Mouse (Mus musculus) testis, adult 2 months (tissue): Measurements from ENCODE around the gene Gm45208. TPM values are rescaled to one million over a fixed set of nuclear protein-coding genes. Genes with fewer than 3 reads are reported as not detected.
A peak's percentile ranks its signal among the peaks of the same experiment; 100 is the strongest.

Experiments used
- H3K27ac ChIP-seq: fragments of 200-500 bp; 2 replicates; pipeline ENCODE4 v1.5.1; 2012; ENCODE audit warnings: low read depth, low read length; ENCODE audit not compliant: control insufficient read depth, insufficient read depth
- H3K27me3 ChIP-seq: fragments of 200-500 bp; 2 replicates; pipeline ENCODE4 v1.6.1; 2012; ENCODE audit warnings: mild to moderate bottlenecking, low read length, moderate library complexity; ENCODE audit not compliant: control insufficient read depth, insufficient read depth
- H3K36me3 ChIP-seq: fragments of 200-500 bp; 2 replicates; pipeline ENCODE4 v1.6.1; 2012; ENCODE audit warnings: mild to moderate bottlenecking, low read length; ENCODE audit not compliant: control insufficient read depth, insufficient read depth
- H3K4me1 ChIP-seq: fragments of 200-500 bp; 2 replicates; pipeline ENCODE4 v1.6.1; 2012; ENCODE audit warnings: low read length; ENCODE audit not compliant: control insufficient read depth, insufficient read depth
- H3K4me3 ChIP-seq: fragments of 200-500 bp; 2 replicates; pipeline ENCODE4 v1.5.1; 2012; ENCODE audit warnings: low read depth, mild to moderate bottlenecking, low read length, moderate library complexity, mixed read lengths; ENCODE audit not compliant: control insufficient read depth
- CTCF ChIP-seq: fragments of 200-500 bp; IDR thresholded peaks from 2 replicates; pipeline ENCODE4 v1.5.1; 2012; ENCODE audit warnings: low read depth, mild to moderate bottlenecking, inconsistent platforms, low read length, moderate library complexity; ENCODE audit not compliant: control insufficient read depth, insufficient read depth, insufficient replicate concordance
- POLR2A ChIP-seq: fragments of 200-500 bp; IDR thresholded peaks from 2 replicates; pipeline ENCODE4 v1.6.1; 2012; ENCODE audit warnings: low read depth, mild to moderate bottlenecking, inconsistent platforms, low read length, moderate library complexity; ENCODE audit not compliant: control insufficient read depth
- polyA plus RNA-seq: library from polyadenylated mRNA; depleted of rRNA; stranded (reverse); fragments of >200 nt; gene quantifications from 2 replicates; pipeline ENCODE4 v1.2.3, GENCODE M21; 2012

Gene Gm45208
- polyA plus RNA-seq, 1 experiment: 0.32 TPM

DNA sequence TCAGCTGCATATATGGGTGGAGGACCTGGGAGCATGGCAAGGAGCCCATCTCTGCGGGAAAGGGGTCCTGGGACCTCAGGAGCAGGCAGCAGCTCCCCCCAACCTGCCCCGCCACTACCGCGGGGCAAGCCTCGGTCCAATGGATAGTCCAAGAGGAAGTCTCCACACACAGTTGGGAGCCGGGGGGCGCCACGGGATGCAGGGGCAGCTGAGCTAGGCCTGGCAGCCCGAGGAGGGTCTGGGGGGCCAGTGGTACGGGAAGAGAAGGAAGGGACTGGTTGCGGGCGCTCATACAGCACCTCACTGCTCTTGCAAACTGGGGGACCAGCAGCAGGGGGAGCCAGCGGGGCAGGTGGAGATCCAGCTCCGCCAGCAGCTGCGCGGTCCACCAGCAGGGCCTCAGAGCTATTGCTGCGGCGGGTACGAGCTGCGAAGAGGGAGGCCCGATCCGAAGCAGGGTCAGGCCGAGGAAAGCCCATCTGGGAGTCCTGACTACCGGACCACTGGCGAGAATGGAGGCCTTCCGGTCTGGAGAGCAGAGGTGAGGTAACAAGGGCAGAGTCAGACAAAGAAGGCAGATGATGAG is 11.6 kb downstream of the Gm45208 start:
- peaks cover 9% of the 10 kb centered on the region for H3K4me1 ChIP-seq
- TF ChIP-seq CTCF (peak; percentile 31; the same call in 1 of the 2 replicates), POLR2A (no peak)
- H3K27ac ChIP-seq: no peak overlapping the region
- no peaks in the 10 kb centered on the region for H3K36me3 ChIP-seq
- H3K4me3 ChIP-seq: no peak overlapping the region
- H3K27me3 ChIP-seq: no peaks in the 10 kb centered on the region

DNA sequence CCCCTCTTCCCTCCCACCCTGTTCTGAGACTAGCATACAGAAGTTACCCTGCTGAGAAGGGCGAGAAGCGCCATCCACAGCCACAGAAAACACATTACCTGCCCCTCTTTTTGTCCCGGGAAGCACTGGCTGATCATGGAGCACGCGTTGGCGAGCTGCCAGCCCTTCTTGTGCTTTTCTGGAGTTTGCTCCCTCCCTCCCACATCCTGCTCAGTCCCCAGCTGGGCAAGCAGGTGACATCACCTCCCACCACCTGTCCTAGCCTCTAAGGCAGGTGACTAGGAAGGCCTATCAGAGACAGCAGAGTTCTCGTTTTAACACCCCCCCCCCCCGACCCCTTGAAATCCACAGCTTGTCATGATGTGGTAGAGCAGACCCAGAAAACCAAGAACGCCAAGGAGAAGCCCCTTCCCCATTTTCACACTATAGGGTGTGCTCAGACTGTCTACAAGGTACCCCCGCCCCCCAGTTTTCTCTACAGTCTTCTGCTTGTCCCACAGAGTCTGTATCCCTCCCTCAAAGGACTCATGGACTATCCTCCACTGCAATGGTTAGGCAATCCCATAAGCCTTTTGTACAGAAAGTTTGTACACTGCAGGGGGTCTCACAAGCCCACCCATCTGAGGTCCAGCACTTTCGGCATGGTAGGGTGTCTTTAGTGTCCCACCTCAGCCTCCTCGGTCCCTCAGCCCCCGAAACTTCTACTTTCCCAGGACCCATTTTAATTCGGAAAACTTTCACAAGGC is 17.5 kb downstream of the Gm45208 start:
- no peak for TF ChIP-seq CTCF
- Histone ChIP-seq H3K36me3 (no peaks in the 10 kb centered on the region), H3K27me3 (no peaks in the 10 kb centered on the region), H3K4me1 (no peaks in the 10 kb centered on the region), H3K27ac (no peak overlapping the region), H3K4me3 (no peak overlapping the region)

DNA sequence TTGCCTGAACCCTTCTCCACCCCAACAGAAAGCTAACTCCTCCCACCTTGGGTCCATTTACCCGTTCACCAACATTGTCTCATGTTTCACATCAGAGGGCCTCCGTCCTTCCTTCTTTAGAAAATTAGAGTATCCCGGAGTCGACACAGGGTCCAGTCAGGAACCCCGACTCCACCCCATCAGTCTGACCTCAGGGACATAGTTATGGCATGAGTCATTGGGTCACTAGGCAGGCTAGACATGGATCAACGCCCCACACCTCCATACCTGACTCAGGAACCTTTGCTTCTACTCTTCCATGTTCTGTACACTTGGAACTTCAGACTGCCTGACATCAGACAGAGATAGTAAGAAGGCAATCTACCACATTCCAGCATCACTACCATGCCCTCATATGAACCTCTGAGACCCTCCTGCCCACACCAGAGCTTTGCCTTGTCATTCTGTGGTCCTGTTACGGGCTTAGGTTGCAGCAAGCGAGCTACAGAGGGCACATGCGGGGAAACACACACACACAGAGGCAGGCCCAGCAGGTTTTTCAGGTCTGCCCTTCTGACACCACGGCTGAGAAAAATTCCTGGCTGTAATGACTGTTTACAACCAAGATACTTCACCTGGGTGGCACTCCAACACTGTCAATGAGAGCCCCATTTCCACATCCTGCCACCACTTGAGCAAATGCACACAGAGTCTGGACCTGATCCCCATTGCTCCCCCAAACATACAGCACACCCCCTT is 18.2 kb downstream of the Gm45208 start:
- TF ChIP-seq CTCF: no peak
- TF ChIP-seq POLR2A: no peak
- H3K27ac ChIP-seq: no peak overlapping the region
- no peak overlapping the region for H3K4me3 ChIP-seq
- H3K27me3 ChIP-seq: no peaks in the 10 kb centered on the region
- no peaks in the 10 kb centered on the region for H3K4me1 ChIP-seq
- no peaks in the 10 kb centered on the region for H3K36me3 ChIP-seq

DNA sequence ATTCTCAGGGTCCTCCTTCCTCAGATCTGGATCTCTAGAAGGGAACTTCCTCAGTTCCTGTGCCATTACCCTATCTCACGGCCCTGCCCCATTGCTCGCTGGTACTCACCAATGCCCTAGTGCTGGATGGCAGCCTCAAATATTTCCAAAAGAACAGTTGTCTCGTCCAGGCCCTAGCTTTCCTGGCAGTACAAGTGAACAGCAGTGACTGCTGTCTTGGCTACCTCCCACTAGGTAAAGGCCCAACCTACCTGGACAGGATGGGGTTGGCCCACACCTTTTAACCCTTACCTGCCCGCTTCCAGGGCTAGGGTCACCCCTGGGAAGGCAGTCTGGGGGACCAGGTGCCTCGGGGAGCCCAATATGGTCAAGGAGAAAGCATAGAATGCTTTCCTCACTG is 19.1 kb downstream of the Gm45208 start:
- no peak for TF ChIP-seq POLR2A
- H3K4me1 ChIP-seq: no peaks in the 10 kb centered on the region
- no peaks in the 10 kb centered on the region for H3K36me3 ChIP-seq
- no peak overlapping the region for H3K27ac ChIP-seq
- H3K27me3 ChIP-seq: no peaks in the 10 kb centered on the region
- no peak overlapping the region for H3K4me3 ChIP-seq

DNA sequence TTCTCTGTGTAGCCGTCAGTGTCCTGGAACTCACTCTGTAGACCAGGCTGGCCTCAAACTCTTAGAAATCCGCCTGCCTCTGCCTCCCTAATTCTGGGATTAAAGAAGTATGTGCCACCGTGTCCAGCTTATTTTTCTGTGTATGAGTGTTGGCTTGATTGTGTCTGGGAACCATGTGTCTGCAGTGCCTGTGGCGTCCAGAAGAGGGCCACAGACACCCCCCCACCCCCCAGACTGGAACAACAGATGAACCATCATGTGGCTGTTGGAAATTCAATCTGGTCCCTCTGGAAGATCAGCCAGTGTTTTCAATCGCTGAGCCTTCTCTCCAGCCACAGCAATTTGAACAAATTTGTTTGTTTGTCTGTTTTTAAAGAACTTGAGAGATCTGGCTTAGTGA is 21.4 kb downstream of the Gm45208 start:
- no peak for TF ChIP-seq POLR2A
- TF ChIP-seq CTCF: no peak
- H3K4me3 ChIP-seq: no peak overlapping the region
- no peak overlapping the region for H3K27ac ChIP-seq
- H3K36me3 ChIP-seq: no peaks in the 10 kb centered on the region
- H3K4me1 ChIP-seq: no peaks in the 10 kb centered on the region
- no peaks in the 10 kb centered on the region for H3K27me3 ChIP-seq

DNA sequence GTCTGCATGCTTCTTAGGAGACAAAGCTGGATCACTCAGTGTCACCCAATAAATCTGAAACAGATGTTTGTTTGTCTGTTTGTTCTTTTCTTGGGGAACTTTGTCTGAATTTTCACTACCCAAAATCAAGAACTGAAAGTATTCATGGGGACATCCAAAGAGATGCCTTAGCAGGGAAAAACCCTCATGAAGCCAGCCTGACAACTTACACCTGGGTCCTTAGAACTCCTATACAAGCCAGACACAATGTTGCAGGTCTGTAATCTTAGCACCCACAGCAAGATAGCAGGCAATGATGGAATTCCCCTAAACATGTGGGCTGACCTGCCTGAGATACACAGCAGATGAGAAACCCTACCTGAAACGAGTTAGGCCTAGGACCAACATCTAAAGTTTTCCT is 22.9 kb downstream of the Gm45208 start:
- Histone ChIP-seq H3K4me1 (no peaks in the 10 kb centered on the region), H3K36me3 (no peaks in the 10 kb centered on the region), H3K27me3 (no peaks in the 10 kb centered on the region), H3K4me3 (no peak overlapping the region), H3K27ac (no peak overlapping the region)
- no peak for TF ChIP-seq POLR2A

DNA sequence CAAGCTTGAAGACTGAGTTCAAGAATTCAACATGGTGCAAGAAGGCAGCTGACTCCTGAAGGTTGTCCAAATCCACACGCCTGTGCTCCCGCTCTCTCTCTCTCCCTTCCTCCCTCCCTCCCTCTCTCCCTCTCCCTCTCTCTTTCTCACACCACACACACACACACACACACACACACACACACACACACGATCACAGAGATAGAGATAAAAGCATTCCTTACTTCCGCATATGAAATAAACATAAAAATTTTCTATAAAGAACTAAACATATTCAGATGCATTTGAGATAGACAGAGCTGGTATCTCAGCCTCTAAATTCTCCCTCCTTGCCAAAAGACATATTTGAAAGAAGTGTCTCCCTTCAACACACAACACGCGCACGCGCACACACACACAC is 23.4 kb downstream of the Gm45208 start:
- no peak for TF ChIP-seq POLR2A
- no peak for TF ChIP-seq CTCF
- H3K36me3 ChIP-seq: no peaks in the 10 kb centered on the region

More for the DNA sequence above, 23.4 kb downstream of the Gm45208 start:
- no peak overlapping the region for H3K4me3 ChIP-seq
- no peaks in the 10 kb centered on the region for H3K27me3 ChIP-seq
- H3K27ac ChIP-seq: no peak overlapping the region
- H3K4me1 ChIP-seq: 0 out of 2 replicates have a peak, but pooled peaks cover 2% of the 10 kb centered on the region
